Mouse (Mus musculus): ENCODE data around the gene Gm49345.

- TF ChIP-seq POLR2A (IDR thresholded peaks at IDR 0.05; ENCODE audit: low read depth, low read length) (no peak), CTCF (IDR thresholded peaks at IDR 0.05; ENCODE audit: extremely low read depth, insufficient read depth, insufficient read length, insufficient replicate concordance) (no peak)
Observed at GRCm38 (mm10) chr13:67553730-67554129, 83.8 kb downstream of the Gm49345 start, which contains the start of gene Zfp748.
